Mouse (Mus musculus) spleen, adult 2 months (tissue): ENCODE measurements around the gene Rnf157.

Source experiments
- CTCF ChIP-seq: fragments of 200-500 bp; IDR thresholded peaks from 2 replicates; pipeline ENCODE4 v1.5.1; 2011; ENCODE audit warnings: mild to moderate bottlenecking, inconsistent platforms; ENCODE audit not compliant: insufficient read depth, insufficient read length, insufficient replicate concordance; ENCODE audit errors: extremely low read depth
- POLR2A ChIP-seq: fragments of 200-500 bp; IDR thresholded peaks from 2 replicates; pipeline ENCODE4 v1.6.1; 2011; ENCODE audit warnings: low read depth, low read length, inconsistent platforms

GRCm38 (mm10) chr11:116424621-116425407, 12.0 kb upstream of the Rnf157 start:
- TF ChIP-seq CTCF (no peak), POLR2A (no peak)
